Mouse (Mus musculus) ovary, postnatal 14 days (tissue): ENCODE measurements at regions not wholly inside any gene's neighbourhood (a gene's known extent, or its start where the extent isn't known, plus 50 kb on each side); places are given as distances from the start of the nearest gene placed in this dataset.
"Not testable (repeated sequence)": the region's sequence is repeated elsewhere in the genome, so short reads cannot be mapped to it uniquely, and the experiment has no call there.

ENCODE experiments used
- DNase-seq: peaks from one replicate; pipeline ENCODE4 v3.0.0; 2022; ENCODE audit warnings: low spot score

- no peak for DNase-seq
Measured at GRCm38 (mm10) chr13:99739420-99739819, 161.5 kb downstream of the Cartpt start.

- no peak for DNase-seq
Measured at GRCm38 (mm10) chr13:99737271-99737670, 163.6 kb downstream of the Cartpt start.

GRCm38 (mm10) chr13:99729145-99729544, 171.7 kb downstream of the Cartpt start:
- no peak for DNase-seq

- no peak for DNase-seq
Measured at GRCm38 (mm10) chr13:99724245-99724644, 176.6 kb downstream of the Cartpt start.

GRCm38 (mm10) chr13:99723237-99723981, 177.5 kb downstream of the Cartpt start:
- no peak for DNase-seq

GRCm38 (mm10) chr13:99720566-99720965, 180.3 kb downstream of the Cartpt start:
- no peak for DNase-seq

- DNase-seq, result no peak
Measured at GRCm38 (mm10) chr13:99696559-99696890, 180.2 kb upstream of the Map1b start.

- no peak for DNase-seq
Measured at GRCm38 (mm10) chr13:99695874-99696558, 179.7 kb upstream of the Map1b start.

GRCm38 (mm10) chr13:99679934-99680333, 163.6 kb upstream of the Map1b start:
- no peak for DNase-seq

- DNase-seq, result no peak
Measured at GRCm38 (mm10) chr13:99679430-99679829, 163.1 kb upstream of the Map1b start.

GRCm38 (mm10) chr13:99676393-99676792, 160.1 kb upstream of the Map1b start:
- DNase-seq, result no peak

GRCm38 (mm10) chr13:99675951-99676350, 159.6 kb upstream of the Map1b start:
- DNase-seq, result no peak

- no peak for DNase-seq
Measured at GRCm38 (mm10) chr13:99672714-99673113, 156.4 kb upstream of the Map1b start.

- DNase-seq, result no peak
Measured at GRCm38 (mm10) chr13:99671747-99672146, 155.4 kb upstream of the Map1b start.

GRCm38 (mm10) chr13:99669987-99670534, 153.7 kb upstream of the Map1b start:
- no peak for DNase-seq

GRCm38 (mm10) chr13:99668613-99669012, 152.3 kb upstream of the Map1b start:
- no peak for DNase-seq

GRCm38 (mm10) chr13:99666086-99666485, 149.7 kb upstream of the Map1b start:
- no peak for DNase-seq

- DNase-seq, result not testable (repeated sequence)
Measured at GRCm38 (mm10) chr13:99663422-99663821, 147.1 kb upstream of the Map1b start.

GRCm38 (mm10) chr13:99647661-99648204, 131.4 kb upstream of the Map1b start:
- DNase-seq, result no peak

- DNase-seq, result no peak
Measured at GRCm38 (mm10) chr13:99644771-99645170, 128.4 kb upstream of the Map1b start.

- DNase-seq, result no peak
Measured at GRCm38 (mm10) chr13:99642811-99643210, 126.5 kb upstream of the Map1b start.

- DNase-seq, result no peak
Measured at GRCm38 (mm10) chr13:99642301-99642700, 126.0 kb upstream of the Map1b start.
